Mouse (Mus musculus) liver, embryonic 12.5 days (tissue): ENCODE measurements around the gene Rnf183. TPM values are rescaled to one million over a fixed set of nuclear protein-coding genes. Genes with fewer than 3 reads are reported as not detected.

Experiments used
- polyA plus RNA-seq: library from polyadenylated mRNA; unstranded; fragments of >200 nt; fragmentation: Nextera tagmentation; extraction: Ambion mirVana; gene quantifications from 2 replicates; pipeline ENCODE4 v1.2.1, GENCODE M21; 2016

Rnf183 gene
- polyA plus RNA-seq, 1 experiment from 2014 or later = not detected

Other genes with a start within 250 kb of the Rnf183 start
- gene Zfp37, start 204.2 kb downstream of the Rnf183 start, polyA plus RNA-seq = 0.82 and 1.2 TPM in 2 replicates
- gene Slc31a2, start 172.7 kb downstream of the Rnf183 start, polyA plus RNA-seq = 6.5 and 6.8 TPM in 2 replicates
- 18.6 and 21.1 TPM in 2 replicates for gene Fkbp15, start 74.7 kb downstream of the Rnf183 start, polyA plus RNA-seq
- gene Slc31a1, start 74.5 kb downstream of the Rnf183 start, polyA plus RNA-seq = 45.8 and 45.9 TPM in 2 replicates
- gene Cdc26, start 26.6 kb downstream of the Rnf183 start, polyA plus RNA-seq = 94.4 and 95.5 TPM in 2 replicates
- 18.5 and 18.8 TPM in 2 replicates for gene Prpf4, start 26.5 kb downstream of the Rnf183 start, polyA plus RNA-seq
- 2.4 and 2.6 TPM in 2 replicates for gene Wdr31, start 35.6 kb upstream of the Rnf183 start, polyA plus RNA-seq
- gene Bspry, start 44.8 kb upstream of the Rnf183 start, polyA plus RNA-seq = 0.24 and 0.27 TPM in 2 replicates
- 4.3 and 4.6 TPM in 2 replicates for gene Hdhd3, start 68.2 kb upstream of the Rnf183 start, polyA plus RNA-seq
- gene Alad, start 84.7 kb upstream of the Rnf183 start, polyA plus RNA-seq = 626 and 633 TPM in 2 replicates
- 80.6 and 84.1 TPM in 2 replicates for gene Pole3, start 89.8 kb upstream of the Rnf183 start, polyA plus RNA-seq
- 0.12 and 0.21 TPM in 2 replicates for gene 4933430I17Rik, start 90.1 kb upstream of the Rnf183 start, polyA plus RNA-seq
- 8.1 and 9.0 TPM in 2 replicates for gene Rgs3, start 124.6 kb upstream of the Rnf183 start, polyA plus RNA-seq